Mouse (Mus musculus) cerebellum, adult 2 months (tissue): ENCODE results near the gene Zfp296. TPM values are rescaled to one million over a fixed set of nuclear protein-coding genes. Genes with fewer than 3 reads are reported as not detected.
A peak's percentile ranks its signal among the peaks of the same experiment; 100 is the strongest.

ENCODE experiments used
- DNase-seq, 2 experiments: peaks; one replicate each; pipeline ENCODE4 v3.0.0; 2021
- H3K27ac ChIP-seq: fragments of 200-500 bp; 2 replicates; pipeline ENCODE4 v1.5.1; 2012; ENCODE audit warnings: low read length, control low read depth, inconsistent platforms; ENCODE audit not compliant: insufficient read depth
- H3K27me3 ChIP-seq: fragments of 200-500 bp; 2 replicates; pipeline ENCODE4 v1.6.1; 2012; ENCODE audit warnings: inconsistent platforms, mild to moderate bottlenecking, low read length, moderate library complexity; ENCODE audit not compliant: control insufficient read depth, insufficient read depth
- H3K4me1 ChIP-seq: fragments of 200-500 bp; 2 replicates; pipeline ENCODE4 v1.6.1; 2011; ENCODE audit warnings: low read length; ENCODE audit not compliant: control insufficient read depth, insufficient read depth
- H3K4me3 ChIP-seq: fragments of 200-500 bp; replicated peaks from 2 replicates; pipeline ENCODE3; 2011; ENCODE audit warnings: mild to moderate bottlenecking, low read depth, low read length, control low read depth; ENCODE audit not compliant: insufficient read depth
- CTCF ChIP-seq: fragments of 200-500 bp; IDR thresholded peaks from 2 replicates; pipeline ENCODE4 v1.5.1; 2011; ENCODE audit warnings: low read depth, mild to moderate bottlenecking, control low read depth, low read length, moderate library complexity, borderline replicate concordance; ENCODE audit not compliant: insufficient read depth
- POLR2A ChIP-seq: fragments of 200-500 bp; IDR thresholded peaks from 2 replicates; pipeline ENCODE4 v1.6.1; 2011; ENCODE audit warnings: low read length, control low read depth, borderline replicate concordance; ENCODE audit not compliant: insufficient read depth
- WGBS: fragments of 180-500 bp; shearing (Covaris S2); methylation state at CpG from one replicate; pipeline ENCODE4 v1.1.7; 2018; 5-methylcytosine and 5-hydroxymethylcytosine counted together
- polyA plus RNA-seq: library from polyadenylated mRNA; depleted of rRNA; stranded (reverse); fragments of >200 nt; gene quantifications from 2 replicates; pipeline ENCODE4 v1.2.3, GENCODE M21; 2012

Zfp296 gene
- polyA plus RNA-seq, 1 experiment: 3.4 TPM

DNA sequence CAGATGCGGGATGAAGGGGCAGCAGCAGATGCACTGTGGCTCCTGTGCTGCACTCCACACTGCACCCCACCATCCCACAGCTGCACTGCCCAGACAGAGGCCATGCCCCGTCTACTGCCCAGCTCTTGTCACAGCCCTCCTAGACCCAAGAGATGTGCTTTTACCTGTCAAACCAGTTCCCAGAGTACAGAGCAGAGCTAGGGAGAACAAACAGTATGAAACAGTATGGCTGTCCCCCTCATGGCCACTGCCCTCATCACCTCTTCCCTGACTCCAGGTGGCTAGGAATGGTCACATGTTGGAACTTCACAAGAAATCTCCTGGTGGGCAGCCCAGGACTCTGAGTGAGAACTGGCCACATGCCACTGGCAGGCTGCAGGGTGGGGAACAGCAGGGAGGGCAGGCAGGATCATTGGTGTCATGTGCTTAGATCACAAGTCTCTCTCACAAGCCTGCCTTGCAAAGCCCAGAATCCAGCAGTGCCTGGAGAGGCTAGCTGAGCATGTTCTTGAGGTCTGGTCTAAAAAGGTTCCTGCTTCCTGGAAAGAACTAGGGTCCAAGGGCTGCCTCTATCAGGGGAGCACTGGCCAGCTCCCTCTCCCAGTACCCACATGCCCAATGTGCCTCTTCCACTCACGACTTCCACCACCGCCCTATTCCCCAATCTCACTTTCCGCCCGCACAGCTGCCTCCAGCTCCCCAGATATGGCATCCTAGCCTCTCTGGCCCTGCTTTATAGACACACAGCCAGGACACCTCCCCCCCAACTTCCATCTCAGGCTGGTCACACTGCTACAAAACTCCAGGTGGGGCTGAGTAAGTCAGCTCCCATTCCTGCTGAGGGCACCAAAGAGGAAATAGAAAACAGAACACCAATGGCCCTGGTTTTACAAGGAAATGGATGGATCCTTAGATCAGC lies 18.8 kb upstream of the Zfp296 start:
- peaks cover 46% of the 10 kb centered on the region for H3K4me1 ChIP-seq
- TF ChIP-seq POLR2A (no peak), CTCF (no peak)
- WGBS: 73% methylated on average over 6 of the region's 6 CpGs
- no peaks in the 10 kb centered on the region for H3K27me3 ChIP-seq
- peak overlapping the region; percentile 13; the same call in 1 of the 2 replicates for H3K27ac ChIP-seq
- DNase-seq: no peak
- no peak overlapping the region for H3K4me3 ChIP-seq

DNA sequence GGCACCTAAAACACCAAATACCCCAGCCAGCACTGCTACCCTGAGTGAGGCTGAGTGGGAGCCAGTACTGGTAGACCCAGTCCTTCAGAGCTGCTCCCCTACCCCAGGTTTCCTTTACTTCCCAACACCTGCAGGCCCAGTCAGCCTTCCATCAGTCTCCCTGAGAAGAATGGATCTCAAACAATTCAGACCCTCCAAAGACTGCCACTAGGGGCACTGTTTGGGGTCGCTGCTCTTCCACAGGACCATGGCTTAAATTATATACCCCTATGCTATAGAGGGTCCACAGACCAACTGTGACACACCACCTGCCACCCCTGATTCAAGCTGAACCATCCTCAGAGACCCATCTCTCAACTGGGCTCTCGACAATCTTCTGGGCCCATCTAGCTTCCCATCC lies 18.1 kb upstream of the Zfp296 start:
- Histone ChIP-seq H3K27me3 (no peaks in the 10 kb centered on the region), H3K4me3 (no peak overlapping the region), H3K4me1 (peaks cover 44% of the 10 kb centered on the region), H3K27ac (no peak overlapping the region)
- 42% methylated on average over 2 of the region's 2 CpGs for WGBS
- no peak for DNase-seq
- TF ChIP-seq CTCF (peak; percentile 38; the same call in 1 of the 2 replicates), POLR2A (no peak)

DNA sequence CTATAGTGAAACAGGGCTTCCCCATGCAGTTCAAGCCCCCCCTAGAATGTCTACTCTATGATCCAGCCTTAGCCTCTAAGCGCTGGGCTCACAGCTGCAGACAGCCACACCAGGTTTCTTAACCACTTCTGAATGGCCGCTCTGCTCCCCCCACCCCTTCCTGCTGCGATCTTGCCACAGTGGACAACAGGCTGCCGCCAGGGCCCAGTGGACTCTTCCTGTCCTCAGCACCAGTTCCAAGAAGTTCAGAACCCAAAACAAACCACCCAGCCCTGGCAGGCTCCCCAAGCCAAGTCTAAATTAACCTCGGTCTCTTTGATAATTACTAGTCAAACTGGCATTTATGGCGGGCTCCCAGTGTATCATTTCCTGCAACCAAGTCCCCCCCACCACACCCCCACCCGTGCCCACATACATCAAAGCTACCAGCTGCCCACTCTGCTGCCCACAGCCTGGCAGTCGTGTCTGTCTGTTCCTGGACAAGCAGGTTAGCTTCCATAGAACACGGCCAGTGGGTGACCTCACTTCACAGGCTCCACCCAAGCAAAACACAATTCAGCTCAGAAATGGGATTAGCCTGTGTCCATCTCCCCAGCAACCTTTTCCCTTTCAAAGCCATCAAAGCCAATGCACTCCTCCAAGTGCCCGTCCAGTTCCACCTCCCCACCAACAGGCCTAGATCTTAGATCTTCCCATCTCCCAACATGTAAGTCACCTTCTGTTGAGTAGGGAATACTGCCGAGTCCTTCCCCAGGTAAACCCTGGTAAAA lies 16.4 kb upstream of the Zfp296 start:
- 2% methylated on average over 11 of the region's 11 CpGs for WGBS
- TF ChIP-seq CTCF: no peak
- TF ChIP-seq POLR2A: 0 out of 2 replicates have a peak, but pooled peaks have one; percentile 14
- H3K27me3 ChIP-seq: no peaks in the 10 kb centered on the region
- H3K27ac ChIP-seq: no peak overlapping the region
- peak overlapping the region; percentile 91 for H3K4me3 ChIP-seq
- DNase-seq: no peak
- H3K4me1 ChIP-seq: peaks cover 35% of the 10 kb centered on the region

DNA sequence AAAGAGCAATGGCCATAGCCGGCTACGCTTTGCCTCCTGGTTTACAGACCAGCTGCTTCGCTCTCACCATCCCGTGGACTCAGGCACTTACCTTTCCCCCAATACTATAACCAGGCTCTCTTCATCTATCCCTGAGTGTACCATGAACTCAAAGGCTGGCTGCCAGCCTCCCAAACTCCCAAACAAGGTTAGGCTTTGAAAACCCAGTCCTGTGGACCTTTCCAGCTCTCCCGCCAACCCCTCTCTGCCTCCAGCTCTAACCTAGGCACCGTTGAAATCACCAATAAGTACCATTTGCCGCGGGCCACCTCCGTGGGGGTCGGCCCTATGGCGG lies 15.7 kb upstream of the Zfp296 start:
- no peak for TF ChIP-seq CTCF
- no peak for TF ChIP-seq POLR2A
- Histone ChIP-seq H3K27ac (peak overlapping the region; percentile 97), H3K4me1 (peaks cover 33% of the 10 kb centered on the region), H3K27me3 (no peaks in the 10 kb centered on the region), H3K4me3 (peak overlapping the region; percentile 91)
- DNase-seq: no peak
- WGBS: 1% methylated on average over 11 of the region's 11 CpGs

DNA sequence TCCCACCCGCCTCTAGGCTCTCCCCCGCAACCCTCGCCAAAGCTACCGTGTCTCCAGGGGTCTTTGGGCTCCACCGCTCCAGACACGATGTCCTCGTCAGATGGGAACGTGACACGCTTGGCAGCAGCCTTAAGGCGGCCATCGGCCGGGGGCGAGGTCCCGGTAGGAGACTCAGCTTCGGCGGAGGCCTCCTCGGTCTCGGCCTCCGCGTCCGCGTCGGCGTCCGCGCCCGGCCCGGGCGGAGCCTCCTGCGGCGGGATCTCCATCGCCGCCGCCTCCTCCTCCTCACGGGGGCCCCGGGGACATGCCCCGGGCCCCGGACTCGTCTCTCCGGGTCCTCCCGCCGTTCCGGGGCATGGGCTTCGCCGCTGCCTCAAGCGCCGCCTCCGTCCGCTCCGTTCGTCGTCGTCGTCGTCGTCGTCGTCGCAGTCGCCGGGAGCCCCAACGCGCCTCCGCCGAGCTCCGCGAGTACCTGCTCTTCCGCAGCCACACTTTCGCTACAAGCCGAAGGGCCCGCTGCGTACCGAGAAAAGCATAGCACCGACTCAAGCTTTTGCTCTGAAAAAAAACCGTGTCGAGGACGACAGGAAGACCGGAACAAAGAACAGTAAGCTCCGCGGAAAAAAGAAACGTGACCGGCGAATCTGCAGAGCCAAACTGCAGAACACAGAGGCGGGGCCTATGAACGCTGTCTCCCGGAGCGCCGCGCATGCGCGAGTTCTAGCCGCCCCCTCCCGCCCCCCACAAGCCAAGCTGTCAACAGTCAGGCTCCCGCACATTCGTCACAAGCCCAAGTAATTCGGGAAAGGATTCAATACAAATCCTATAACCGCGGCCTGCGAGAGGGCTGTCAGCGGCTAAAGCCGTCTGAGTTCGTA lies 15.1 kb upstream of the Zfp296 start:
- H3K4me3 ChIP-seq: peak overlapping the region; percentile 91
- DNase-seq: peak; percentile 89 to 94
- H3K27ac ChIP-seq: peak overlapping the region; percentile 97
- H3K4me1 ChIP-seq: peaks cover 27% of the 10 kb centered on the region
- WGBS: under 1% methylated on average over 100 of the region's 102 CpGs
- no peaks in the 10 kb centered on the region for H3K27me3 ChIP-seq
- TF ChIP-seq POLR2A: peak; percentile 30; the same call in 1 of the 2 replicates
- TF ChIP-seq CTCF: no peak

DNA sequence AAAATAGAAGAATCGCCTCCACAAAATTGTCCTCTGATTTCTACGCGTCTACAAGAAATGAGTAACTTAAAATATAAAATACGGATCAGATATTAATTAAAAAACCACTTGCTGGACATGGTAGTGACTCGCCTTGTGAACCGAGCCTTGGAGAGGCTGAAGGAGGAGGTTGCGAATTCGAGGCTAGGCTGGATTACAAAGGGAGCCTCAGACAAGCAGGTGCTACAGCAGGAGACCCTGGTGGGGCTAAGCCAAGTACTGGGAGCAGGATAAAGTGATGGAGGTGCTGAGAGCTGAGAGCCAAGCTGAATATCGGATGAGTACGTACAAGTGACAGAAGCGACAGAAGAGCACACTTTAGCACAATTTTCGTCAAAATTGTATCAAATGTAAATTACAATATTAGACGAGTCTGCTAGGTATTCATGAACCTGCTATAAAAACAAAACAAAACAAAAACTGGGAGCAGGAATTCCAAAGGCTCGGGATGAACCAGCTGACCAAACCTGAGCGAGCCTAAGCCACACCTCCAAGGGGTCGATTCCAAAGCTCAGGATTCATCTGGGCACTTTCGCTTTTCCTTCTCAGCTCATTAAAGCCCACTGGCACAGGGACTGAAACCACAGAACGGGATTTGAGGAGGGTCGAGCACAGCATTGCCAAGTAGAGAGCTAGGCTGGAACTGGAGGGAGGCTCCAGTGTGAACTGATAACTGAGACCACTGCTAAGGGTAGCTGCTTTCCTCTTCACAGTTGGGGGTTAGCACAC lies 14.3 kb upstream of the Zfp296 start, which contains the start of gene Ppp1r37:
Gene Ppp1r37 (minus strand): TSS at position 434 of the 768 bp plus-strand sequence.
- H3K27ac ChIP-seq: peak within 1 kb of the TSS; percentile 97
- H3K4me3 ChIP-seq: peak within 1 kb of the TSS; percentile 91
- no peaks in the 10 kb centered on the region for H3K27me3 ChIP-seq
- no peak for DNase-seq
- WGBS: under 1% methylated on average over 19 of the region's 19 CpGs
- peaks cover 19% of the 10 kb centered on the region for H3K4me1 ChIP-seq
- TF ChIP-seq POLR2A (0 out of 2 replicates have a peak, but pooled peaks have one; percentile 19), CTCF (no peak)

DNA sequence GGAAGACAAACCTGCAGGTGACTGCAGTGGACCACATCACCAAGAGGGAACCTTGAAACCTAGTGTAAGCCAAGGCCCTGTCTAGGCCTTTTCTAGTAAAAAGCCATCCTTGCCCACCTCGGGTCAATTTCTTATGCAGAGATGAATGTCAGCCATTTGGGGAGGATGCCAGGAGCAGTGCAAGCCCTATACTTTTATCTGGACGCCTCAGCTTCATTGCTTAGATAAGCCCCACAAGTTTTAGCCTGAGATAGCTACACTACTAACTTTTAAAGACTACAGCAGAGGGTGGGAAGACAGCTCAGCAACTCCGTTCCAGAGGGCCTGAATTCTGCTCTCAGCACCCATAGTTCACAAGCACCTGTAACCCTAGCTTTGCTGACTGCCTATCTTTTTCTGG lies 13.2 kb upstream of the Zfp296 start:
- TF ChIP-seq POLR2A: no peak
- no peak for TF ChIP-seq CTCF
- WGBS: 89% methylated on average over 3 of the region's 3 CpGs
- no peak overlapping the region for H3K27ac ChIP-seq

More for the DNA sequence above, 13.2 kb upstream of the Zfp296 start:
- peaks cover 8% of the 10 kb centered on the region for H3K4me1 ChIP-seq
- no peak overlapping the region for H3K4me3 ChIP-seq
- DNase-seq: no peak
- no peaks in the 10 kb centered on the region for H3K27me3 ChIP-seq
